Mouse (Mus musculus) cerebellum, adult 2 months (tissue): ENCODE measurements at regions not wholly inside any gene's neighbourhood (a gene's known extent, or its start where the extent isn't known, plus 50 kb on each side); places are given as distances from the start of the nearest gene placed in this dataset.

Experiments
- CTCF ChIP-seq: fragments of 200-500 bp; IDR thresholded peaks from 2 replicates; pipeline ENCODE4 v1.5.1; 2011; ENCODE audit warnings: low read depth, mild to moderate bottlenecking, control low read depth, low read length, moderate library complexity, borderline replicate concordance; ENCODE audit not compliant: insufficient read depth
- POLR2A ChIP-seq: fragments of 200-500 bp; IDR thresholded peaks from 2 replicates; pipeline ENCODE4 v1.6.1; 2011; ENCODE audit warnings: low read length, control low read depth, borderline replicate concordance; ENCODE audit not compliant: insufficient read depth

DNA sequence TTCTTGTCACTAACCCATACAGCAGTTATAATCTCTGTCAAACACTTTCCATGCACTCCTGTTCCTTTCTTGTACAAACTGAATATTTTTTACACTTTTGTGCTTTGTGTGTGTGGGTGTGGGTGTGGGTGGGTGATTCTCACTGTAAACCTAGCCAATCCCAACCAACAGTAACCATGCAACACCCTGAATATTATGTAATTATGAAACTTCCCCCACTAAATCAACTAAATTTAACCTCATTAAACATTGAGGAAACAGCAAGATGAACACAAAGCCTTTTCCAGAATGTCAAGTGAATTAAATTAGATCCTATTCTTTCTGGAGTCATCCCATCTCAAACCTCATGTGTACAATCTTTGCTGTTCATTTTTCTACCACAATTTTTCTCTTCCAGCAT, 197.0 kb upstream of the Cxadr start:
- TF ChIP-seq POLR2A (no peak), CTCF (no peak)
